Mouse (Mus musculus) cerebral cortex, adult 2 months (tissue): ENCODE data around the gene Hoxa11.

ENCODE experiments used
- WGBS: fragments of 180-500 bp; shearing (Covaris S2); methylation state at CpG from one replicate; pipeline ENCODE4 v1.1.7; 2018; 5-methylcytosine and 5-hydroxymethylcytosine counted together

The Hoxa11 gene

DNA sequence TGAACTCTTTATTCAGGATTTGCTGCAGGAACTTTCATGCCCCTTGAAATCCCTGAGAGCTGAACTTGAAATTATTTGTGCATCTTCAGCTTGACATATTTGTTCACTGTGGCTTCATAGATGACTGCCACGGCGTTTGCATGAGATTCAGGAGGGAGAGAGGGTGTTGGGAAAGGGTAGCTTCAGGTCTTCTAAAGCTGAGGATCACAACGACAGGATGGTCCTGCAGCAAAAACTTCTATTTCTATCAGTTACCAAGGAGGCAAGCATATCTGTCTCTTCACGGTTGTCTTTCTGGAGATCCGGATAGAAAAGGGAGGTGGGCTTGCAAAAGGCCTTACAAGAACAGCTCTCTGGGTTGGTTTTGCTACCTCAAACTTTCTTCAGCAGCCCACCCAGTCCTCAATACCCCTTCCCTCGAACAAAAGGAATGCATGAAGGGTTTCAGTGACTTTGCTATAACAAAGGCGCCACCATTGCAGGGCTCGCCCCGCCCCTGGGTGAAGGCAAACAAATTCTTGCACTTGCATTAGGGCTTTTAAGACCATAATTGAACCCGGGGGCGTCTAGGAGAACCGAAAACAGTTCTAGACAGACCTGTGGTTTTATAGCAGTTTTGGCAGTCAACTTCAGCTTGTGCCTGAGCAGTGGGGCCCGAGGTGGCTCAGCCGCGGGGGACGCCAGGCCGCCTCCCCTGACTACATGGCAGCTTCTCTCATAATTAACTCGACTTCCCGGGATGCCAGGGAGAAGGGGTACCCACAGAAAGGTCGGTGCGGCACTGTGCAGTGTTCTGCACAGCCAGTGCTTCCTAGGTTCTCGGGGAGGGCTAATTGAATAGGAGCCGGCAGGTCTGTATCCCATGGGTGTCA, 2.4 kb upstream of the Hoxa11 start:
- 3% methylated on average over 23 of the region's 23 CpGs for WGBS

DNA sequence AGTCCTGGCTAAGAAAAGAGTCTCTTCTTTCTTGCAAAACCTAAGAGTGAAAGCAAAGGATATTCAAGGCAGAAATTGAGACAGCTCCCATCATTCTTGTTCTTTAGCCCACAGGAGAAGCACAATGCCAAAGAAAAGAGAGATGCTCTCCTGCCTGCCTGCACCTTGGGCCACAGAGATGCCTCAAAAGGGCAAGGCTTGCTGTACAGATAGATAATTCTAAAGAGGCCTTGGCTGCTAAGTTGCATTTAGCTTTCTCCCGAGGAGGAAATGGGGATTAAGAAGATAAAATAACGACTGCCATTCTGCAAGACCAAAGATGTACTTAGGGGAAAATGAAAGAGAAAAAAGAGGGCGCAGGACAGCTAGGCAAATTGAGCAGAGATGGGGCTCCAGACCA, 1.3 kb upstream of the Hoxa11 start:
- 3% methylated on average over 3 of the region's 3 CpGs for WGBS

DNA sequence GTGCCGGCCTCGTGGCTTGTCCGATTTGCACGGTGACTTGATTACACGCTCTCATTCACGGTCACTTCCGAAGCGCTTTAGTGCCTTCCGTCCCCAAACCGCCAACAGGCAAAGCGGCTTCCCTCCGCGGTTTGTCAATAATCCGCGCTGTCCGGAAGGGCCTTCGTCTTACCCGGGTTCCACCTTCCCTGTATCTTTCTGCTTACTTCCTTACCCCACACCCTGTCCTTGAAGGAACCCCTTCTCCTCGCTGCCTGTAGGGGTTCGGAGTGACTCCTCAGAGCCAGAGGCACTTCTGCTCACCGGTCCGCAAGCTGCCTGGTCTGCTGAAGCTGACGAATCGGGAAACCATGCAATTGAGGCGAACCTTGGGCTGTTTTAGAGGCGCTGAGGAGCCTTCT, 793 bp upstream of the Hoxa11 start:
- WGBS = 2% methylated on average over 26 of the region's 26 CpGs

DNA sequence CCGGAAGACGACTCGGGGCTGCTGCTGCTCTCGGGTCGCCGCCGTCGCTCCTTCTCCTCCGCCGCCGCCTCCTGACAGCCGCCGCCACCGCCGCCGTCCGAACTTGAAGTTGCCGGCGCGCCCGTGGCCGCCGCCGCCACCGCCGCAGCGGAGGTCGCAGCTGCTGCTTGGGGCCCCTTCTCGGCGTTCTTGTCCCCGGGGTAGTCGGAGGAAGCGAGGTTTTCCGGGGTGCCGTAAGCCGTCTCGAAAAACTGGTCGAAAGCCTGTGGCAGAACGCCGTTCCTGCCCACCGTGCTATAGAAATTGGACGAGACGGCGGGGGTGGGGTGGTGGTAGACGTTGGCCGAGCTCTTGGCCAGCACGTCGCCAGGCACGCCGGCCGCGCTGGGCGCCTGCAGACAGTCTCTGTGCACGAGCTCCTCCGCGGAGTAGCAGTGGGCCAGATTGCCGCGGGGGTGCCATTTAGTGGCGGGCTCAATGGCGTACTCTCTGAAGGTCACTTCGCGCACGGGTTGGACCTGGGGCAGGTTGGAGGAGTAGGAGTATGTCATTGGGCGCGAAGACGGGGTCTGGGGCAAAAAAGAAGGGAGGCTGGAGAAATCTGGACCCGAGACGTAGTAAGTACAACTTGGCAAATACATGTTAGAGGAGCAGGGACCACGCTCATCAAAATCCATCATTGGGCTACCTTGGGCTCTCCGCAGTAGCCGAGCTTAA, 412 bp downstream of the Hoxa11 start:
- 2% methylated on average over 71 of the region's 71 CpGs for WGBS

DNA sequence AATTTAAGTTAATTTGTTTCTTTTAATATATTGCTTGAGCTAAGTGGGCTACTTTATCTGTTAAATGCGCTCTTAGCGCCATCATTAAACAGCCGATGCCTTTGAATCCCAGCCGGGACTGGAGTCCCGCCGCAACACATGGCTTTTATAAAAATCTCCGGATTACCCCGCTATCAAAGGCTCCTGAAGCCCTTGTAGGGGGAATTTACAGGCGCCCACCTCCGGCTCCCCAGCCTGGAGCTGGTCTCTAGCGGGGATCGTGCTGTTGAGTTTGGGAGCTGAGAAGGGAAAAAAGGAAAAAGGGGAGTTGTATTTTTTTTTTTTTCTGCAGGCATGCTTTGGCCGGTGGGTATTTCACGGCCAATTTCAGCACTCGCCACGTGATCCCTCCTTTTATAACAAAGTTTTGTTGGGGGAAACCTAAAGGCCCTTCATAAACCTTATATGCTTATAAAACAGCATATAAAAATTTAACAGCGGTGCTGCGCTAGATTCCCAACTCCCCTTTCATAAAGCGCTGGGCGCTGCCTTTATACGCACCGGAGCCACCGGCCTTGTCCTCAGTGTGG, 1.1 kb downstream of the Hoxa11 start:
- WGBS = 4% methylated on average over 23 of the region's 23 CpGs

DNA sequence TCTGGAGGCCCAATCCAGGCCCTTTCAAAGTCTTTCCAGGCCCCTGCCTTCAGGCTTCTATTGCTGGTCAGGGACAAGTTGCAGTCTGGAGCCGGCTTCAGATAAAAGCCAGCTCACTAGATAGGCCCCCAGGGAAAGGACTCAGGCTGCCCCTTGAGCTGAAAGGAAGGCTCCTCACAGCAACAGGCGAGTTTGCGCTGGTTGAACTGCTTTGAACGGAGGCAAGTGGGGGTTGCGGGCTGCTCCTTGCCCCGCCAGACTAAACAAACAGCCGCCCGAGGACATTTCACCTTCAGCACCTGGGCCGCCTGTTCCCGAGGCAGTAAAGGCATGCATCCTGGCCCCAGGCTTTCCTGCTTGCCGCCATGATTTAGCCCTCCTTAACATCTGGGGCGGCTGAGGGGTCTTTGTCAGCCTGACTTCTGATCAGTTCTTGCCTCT, 1.9 kb downstream of the Hoxa11 start:
- 3% methylated on average over 12 of the region's 12 CpGs for WGBS

DNA sequence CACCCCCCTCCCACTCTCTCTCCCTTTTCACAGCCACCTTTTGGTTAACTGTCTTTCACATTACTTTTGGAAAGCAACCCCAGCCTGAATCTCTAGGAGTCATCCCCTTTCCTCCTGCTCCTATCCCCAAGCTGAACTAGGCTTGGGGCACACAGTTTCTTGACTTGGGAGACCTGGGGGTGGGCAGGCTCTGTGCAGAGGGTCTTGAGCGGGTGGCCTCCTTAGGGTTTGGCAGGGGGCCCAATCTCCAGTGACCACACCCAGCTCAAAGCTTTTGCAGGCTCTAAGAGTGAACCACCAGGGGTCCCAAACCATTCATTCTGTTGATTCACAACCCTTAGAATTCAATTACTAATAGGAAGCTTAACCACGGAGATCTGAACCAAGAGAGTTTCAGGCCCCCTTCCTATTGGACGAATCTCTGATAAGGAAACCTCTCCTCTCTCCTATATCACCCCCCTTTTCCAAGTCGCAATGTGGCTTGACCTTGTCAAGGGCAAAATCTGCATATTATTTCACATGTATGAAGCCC, 2.7 kb downstream of the Hoxa11 start:
- 5% methylated on average over 4 of the region's 4 CpGs for WGBS

DNA sequence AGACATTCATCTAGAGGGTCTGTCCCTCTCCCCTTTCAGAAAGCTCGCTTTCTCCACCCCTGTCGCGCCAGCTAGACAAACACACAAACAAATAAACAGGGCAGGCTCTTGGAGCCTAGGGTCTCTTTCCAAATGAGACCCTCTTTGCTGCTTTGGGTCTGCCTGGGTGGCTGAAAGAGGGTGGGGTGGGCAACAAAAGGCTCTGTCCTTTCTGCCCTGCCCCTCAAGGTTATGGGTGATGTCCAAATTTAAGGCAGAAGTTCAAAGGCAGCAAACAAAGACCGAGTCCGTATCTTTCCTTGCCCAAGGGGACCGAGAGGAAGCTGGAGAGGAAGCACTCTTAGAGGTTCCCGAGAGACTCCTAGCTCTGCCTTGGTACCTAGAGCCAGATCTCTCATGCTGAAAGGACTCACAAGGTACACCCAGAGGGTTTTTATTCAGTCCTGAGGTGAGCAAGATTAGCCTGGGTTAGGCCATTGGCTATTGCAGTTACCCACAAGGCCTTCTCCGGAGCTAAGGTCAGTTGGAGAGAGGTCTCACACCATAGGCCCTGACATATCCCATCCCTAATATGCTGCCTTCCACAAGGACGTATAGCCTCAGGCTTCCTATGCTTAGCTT, 4.5 kb downstream of the Hoxa11 start:
- 9% methylated on average over 9 of the region's 9 CpGs for WGBS

DNA sequence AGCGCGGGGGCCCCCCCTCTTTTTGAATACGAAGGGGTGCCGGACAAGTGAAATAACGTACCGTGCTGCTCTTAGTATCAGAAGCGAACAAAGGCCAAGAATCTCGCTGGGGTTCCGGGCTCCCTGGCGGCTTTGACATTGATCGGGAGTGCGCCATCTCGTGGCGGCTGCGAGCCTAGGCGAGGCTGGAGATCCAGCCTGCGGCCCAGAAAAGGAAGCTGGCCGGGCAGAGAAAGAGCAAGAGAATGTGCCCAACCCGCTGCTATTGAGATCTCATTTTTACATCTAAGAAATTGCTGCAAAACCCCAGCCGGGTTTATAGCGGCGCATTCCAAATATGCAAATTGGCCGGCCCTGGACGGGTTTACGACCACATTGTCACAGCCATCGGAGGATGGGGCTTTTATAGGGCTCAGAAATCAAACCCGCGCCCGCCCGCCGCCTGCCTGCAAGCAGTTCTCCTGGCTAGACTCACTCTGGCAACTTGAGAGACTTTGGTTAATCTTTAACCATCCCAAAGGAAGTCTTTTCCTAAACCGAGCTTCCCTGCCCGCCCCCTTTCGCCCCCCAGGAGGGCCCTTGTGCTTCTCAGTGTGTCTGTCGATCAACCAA, 5.1 kb downstream of the Hoxa11 start, which contains the start of gene Hoxa10:
TSS of gene Hoxa10 (minus strand) at position 466 of the 612 bp plus-strand sequence.
- WGBS = 2% methylated on average over 35 of the region's 35 CpGs

DNA sequence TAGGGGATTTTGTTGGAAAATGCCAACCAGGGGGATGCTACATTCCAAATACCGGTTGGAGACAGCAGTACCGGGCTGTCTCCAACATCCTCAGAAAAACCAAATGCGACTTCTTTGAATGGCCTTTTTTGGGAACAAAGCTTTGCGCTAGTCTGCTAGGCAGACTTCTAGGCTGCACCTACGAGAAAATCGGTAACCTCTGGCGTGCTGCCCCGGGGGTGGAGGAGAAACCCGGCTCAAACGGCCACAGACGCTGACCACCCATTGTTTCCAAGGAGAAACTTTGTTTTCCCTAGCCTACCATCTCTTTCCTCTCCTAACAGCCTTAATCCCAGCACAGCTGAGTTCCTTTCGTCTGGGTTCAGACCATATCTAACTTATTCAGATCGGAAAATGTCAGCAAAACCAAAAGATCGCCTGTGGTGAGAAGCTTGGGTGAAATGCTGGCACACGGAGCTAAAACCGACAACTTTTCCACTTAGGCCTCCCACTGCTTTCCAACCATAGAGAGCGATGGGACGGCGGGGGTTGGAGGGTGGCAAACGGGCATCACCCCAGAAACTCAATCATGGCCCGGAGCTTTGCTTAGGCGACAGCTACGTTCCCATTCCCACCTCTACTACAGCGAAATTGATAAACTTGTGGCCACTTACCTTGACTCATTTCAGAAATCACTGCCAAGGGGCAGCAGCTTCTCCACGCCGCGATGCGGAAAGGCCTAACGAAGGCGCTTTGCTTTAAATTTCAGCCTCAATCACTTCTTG, 5.8 kb downstream of the Hoxa11 start:
- WGBS = 3% methylated on average over 30 of the region's 30 CpGs

DNA sequence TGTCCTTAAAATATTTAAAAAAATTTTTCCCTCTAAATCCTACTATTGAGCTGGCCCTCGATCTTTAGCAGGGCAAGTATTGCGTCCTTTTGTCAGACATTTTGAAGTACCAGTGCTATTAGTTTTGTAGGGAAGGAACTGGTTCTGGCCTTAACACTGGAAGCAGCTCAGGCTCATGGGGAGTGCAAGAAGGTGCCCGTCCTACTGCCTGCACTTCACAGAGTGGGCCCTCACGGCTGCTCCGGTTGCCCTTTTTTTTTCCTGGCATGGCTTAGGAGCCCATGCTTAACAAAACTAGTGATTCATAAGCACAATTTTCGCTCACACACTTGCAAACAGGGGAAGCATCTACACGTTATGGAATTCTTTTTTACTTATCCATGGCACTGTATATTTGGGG, 6.6 kb downstream of the Hoxa11 start:
- WGBS = 6% methylated on average over 7 of the region's 7 CpGs

DNA sequence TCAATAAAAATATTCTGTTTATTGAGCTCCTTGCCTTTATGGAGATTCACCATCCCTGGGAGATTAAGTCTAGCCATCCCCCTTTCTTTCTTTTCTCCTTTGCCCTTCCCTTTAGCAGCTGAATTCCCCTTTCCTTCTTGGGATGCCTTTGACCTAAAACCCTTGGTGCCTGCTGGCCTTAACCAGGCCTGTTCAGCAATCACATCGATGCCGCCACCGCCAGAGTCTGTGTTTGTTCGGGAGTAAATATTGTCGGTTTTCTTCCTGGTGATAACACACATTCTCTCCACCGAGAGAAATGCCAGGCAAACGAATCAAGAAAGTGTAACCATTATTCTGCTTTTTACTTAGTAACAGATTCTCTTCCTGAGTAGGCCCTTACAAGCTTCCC, 7.5 kb downstream of the Hoxa11 start:
- WGBS = 9% methylated on average over 7 of the region's 7 CpGs

DNA sequence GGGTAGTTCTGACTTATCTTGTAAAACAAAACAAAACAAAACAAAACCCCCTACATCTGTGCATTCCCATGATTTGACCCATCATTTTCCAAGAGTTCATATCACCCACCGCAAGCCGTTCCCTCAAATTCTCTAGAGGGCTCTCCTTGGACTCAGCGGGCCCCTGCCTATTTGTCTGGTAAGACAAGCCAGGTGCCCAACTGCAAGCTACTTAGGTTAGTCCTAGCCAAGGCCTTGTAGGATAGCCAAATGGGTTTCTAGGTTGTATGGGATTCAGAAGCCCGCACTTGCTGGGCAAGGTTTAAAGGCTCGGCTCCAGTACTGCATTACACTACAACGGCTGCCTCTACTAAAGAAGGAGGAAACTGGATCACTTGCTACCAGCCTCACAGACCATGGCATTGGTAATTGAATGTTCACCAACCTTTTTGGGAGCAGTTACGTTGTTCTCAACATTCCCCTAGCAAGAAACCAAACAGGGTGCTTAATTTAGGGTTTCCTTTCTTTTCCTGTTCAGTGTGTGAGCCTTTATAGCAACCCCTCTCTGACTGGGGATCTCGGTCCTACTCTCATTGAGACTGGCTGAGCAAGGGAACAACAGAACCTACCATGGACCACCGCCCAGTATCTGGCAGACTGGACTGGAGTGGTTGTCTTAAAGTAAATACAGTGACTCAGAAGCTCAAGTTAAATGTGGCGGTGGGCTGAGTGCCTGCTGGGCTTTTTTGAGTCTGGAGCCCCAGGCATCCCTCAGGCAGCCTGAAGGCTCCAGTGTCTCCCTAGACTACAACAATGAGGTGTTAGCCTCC, 8.1 kb downstream of the Hoxa11 start:
- WGBS = 11% methylated on average over 10 of the region's 10 CpGs

DNA sequence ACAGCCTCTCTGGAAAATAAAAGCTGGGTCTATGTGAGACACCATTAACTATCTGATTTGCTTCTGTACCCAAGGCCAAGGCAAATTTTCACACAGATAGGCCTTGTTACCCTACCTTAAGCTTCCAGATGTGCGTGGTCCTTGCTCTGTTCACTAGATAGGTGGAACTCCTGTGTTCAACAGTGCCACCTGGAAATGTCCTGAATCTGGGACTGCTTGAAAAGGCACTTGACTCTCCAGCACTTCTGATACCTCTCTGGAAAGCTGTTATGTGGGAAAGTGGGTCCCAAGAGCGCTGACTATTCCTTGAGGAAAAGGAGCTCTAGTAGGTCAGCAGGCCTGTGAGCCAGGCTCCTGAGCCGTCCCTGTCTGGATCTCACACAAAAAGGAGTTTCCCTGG, 8.8 kb downstream of the Hoxa11 start:
- WGBS = 14% methylated on average over 3 of the region's 3 CpGs

DNA sequence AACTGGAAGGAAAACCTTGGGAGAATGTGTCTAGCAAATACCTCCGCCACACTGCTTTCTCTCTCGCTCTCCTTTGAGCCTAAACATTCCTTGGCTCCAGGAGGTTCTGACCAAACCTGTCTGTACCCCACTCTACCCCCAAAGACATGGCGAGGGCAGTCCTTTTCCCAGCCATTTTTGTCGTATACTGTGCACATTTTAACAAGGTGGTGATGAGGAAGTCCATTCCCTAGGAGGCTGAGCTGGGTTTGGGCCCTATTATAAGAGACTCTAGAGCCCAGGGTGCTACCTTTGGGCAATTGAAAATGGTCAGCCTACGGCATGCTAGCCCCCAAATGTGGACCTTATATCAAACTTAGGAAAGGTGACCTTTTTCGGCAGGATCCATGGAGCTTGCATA, 9.7 kb downstream of the Hoxa11 start:
- WGBS = 21% methylated on average over 6 of the region's 6 CpGs

DNA sequence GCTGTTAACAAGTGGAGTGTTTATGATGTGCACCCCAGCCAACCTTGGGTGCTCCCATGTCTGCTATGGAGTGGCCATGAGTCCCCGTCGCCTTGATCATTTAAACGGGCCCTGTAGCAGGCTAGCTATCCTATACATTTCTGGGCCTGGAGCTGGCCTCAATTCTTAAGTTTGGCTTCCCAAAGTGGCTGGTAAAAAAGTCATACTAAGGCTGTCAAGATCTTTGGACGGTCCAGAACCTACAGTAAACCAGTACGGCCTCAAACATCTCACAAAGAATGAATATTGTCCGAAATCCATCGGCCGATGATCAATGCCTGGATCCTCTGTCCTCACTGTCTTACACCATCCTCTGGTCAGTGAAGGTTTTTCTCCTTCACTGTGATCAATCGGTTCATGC, 10.3 kb downstream of the Hoxa11 start:
- WGBS = 27% methylated on average over 9 of the region's 9 CpGs

DNA sequence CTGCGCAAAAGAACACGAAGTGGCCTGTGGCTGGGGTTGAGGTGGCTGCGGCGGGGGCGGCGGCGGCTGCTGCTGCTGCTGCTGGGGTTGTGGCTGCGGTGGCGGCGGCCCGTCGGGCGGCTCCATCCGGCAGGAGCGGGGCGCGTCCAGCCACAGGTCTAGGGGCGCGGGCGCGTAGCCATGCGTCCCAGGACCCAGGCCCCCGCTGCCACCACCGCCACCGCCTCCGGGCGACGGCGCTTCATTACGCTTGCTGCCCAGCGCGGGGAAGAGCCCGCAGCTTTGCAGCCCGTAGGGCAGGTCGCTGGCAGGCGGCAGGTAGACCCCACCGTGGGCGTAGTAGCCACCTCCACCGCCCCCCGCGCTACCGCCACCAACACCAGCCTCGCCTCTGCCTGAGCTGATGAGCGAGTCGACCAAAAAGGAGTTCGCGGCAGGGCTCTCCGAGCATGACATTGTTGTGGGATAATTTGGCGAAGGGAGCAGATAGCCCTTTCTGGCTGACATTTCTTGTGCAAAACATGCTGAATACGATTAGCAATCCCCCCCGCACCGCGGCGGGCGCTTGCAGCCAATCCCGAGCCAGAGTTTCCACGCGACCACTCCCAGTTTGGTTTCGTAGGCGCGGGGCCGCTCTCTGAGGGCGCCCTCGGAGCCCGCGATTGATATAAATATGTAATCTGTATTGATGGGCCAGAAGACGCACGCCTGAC, 11.0 kb downstream of the Hoxa11 start:
- 2% methylated on average over 67 of the region's 68 CpGs for WGBS

DNA sequence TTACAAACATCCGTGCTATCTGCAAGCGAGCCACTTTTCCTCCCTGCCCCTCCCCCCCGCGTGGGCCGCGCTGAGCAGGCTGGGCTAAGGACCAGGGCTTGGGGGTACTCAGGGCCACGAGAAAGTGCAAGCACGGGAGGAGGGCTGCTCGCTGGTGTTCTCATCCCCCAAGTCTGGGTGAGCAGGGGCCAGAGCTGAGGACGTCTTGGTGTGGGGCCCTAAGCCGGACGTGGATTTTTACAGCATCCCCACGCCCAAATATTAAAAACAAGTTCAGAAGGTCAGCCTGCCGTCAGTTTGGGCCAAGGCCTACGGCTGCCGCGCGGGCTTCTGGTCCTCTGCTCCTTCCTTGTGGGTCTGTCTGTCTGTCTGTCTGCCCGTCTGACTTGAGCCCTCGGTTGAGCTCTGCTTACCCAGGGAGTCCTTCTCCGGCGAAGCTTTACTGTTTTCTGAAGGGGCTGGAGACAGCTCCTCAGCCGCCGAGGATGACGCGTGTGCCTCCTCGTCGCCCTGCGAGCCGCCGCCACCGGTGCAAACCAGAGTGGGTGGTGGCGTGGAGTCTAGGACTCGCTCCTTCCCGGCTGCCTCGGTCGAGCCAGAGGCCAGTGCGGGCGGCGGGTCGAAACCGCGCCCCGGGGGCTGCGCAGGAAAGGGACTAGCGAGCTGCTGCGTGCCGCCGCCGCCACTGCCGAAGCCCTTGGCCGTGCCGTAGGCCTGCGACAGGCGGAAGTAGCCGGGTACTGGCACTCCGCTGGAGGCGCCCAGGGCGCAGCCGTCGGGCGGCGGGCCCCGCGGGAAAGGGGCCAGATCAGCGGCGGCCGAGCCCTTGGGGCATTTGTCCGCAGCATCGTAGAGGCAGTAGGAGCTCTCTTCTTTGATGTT, 11.8 kb downstream of the Hoxa11 start:
- 2% methylated on average over 70 of the region's 70 CpGs for WGBS
